Mouse (Mus musculus) E14TG2a.4 (cell line): ENCODE measurements around the gene Erv3.

Source experiments
- CTCF ChIP-seq: conservative IDR thresholded peaks from 2 replicates; pipeline ENCODE4 v1.5.1; 2014; ENCODE audit warnings: low read length
- NANOG ChIP-seq: IDR thresholded peaks from 2 replicates; pipeline ENCODE4 v1.6.1; 2014; ENCODE audit warnings: borderline replicate concordance, low read length, mixed read lengths
- POU5F1 ChIP-seq: IDR thresholded peaks from 2 replicates; pipeline ENCODE4 v1.6.1; 2014; ENCODE audit warnings: low read length, borderline replicate concordance

DNA sequence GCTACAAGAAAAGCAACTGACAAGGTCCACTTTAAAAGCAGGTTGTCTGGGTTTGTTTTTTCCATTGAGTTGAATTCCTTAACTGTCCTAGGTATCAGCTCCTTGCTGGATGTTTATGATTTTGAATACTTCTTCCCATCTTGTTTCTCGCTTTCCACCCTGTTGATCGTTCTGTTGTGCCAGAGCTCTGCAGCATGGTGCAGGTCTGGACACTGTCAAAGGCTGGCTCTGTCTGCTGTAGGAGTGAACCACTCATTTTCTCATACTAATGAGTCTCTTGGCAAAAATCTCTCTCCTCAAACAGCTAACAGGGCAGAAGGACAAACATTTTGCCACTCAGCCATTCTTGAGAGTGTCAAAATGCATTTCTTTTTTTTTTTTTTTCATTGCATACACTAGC lies 35.6 kb upstream of the Erv3 start:
- no peak for TF ChIP-seq CTCF
- TF ChIP-seq NANOG = no peak
- TF ChIP-seq POU5F1 = no peak
